Mouse (Mus musculus): Measurements from ENCODE around the gene Maea.

- TF ChIP-seq SRF (IDR thresholded peaks at IDR 0.05; ENCODE audit: control insufficient read depth, insufficient read length, low read depth) (no peak), POLR2A (IDR thresholded peaks at IDR 0.05; ENCODE audit: insufficient read length, low read depth) (no peak), E2F4 (IDR thresholded peaks at IDR 0.05; ENCODE audit: insufficient read depth) (no peak), TCF12 (IDR thresholded peaks at IDR 0.05; ENCODE audit: insufficient read depth, poor library complexity, severe bottlenecking) (no peak), USF1 (IDR thresholded peaks at IDR 0.05; ENCODE audit: low read depth) (no peak), MAX (IDR thresholded peaks at IDR 0.05; ENCODE audit: low read depth) (no peak), MYOG (IDR thresholded peaks at IDR 0.05; ENCODE audit: control insufficient read depth in 1 of 3, insufficient read depth in 1 of 3, insufficient read length in 2 of 3, low read depth in 2 of 3) (no peak), MYOD1 (IDR thresholded peaks at IDR 0.05; ENCODE audit: control insufficient read depth in 1 of 3, insufficient read length in 2 of 3, low read depth in 2 of 3) (no peak), POLR2AphosphoS2 (IDR thresholded peaks at IDR 0.05; ENCODE audit: insufficient read length, low read depth) (no peak), CEBPB (IDR thresholded peaks at IDR 0.05; ENCODE audit: insufficient read depth, poor library complexity, severe bottlenecking) (no peak)
These were observed 24.4 kb upstream of the Maea start for GRCm38 (mm10) chr5:33310704-33311462.
